Mouse (Mus musculus): Measurements from ENCODE around the gene Arhgef5. TPM values are rescaled to one million over a fixed set of nuclear protein-coding genes. Genes with fewer than 3 reads are reported as not detected.

The Arhgef5 gene
- polyA plus RNA-seq, 1 experiment from 2014 or later = 2.0 TPM

DNA sequence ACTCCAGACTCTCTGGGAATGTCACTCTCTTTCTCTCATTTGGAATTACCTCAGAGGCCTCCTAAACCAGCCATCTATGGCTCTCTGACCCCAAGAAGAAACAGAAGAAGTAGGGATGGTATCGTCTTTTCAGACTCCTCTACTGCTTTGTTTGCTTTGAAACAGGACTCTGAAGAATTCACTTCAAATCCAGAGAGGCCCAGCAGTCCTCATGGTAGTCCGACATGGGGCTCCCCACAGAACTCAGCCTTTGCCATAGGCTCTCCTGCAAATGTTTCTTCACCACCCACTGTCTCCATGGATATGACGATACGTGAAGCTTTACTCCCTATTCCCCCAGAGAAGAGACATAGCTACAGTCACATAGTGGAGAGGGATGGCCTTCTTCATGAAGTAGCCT, 8.7 kb downstream of the Arhgef5 start:
- no peak overlapping the region for H3K4me3 ChIP-seq (replicated peaks; ENCODE audit: low read length)
- 84% methylated on average over 4 of the region's 4 CpGs for WGBS
- H3K36me3 ChIP-seq (replicated peaks; ENCODE audit: control insufficient read depth, insufficient read depth) = no peaks in the 10 kb centered on the region
- H3K4me2 ChIP-seq (replicated peaks) = no peak overlapping the region
- no peak overlapping the region for H3K27ac ChIP-seq
- DNase-seq (ENCODE audit: low spot score) (no peak), ATAC-seq (ENCODE audit: low FRiP score) (no peak)
- H3K4me1 ChIP-seq (replicated peaks; ENCODE audit: control insufficient read depth, insufficient read depth, low read length) = no peaks in the 10 kb centered on the region
- no peak overlapping the region for H3K9ac ChIP-seq
- no peaks in the 10 kb centered on the region for H3K27me3 ChIP-seq (ENCODE audit: control insufficient read depth, insufficient read depth, low read length)
- no peaks in the 10 kb centered on the region for H3K9me3 ChIP-seq (ENCODE audit: control insufficient read depth, low read length)

DNA sequence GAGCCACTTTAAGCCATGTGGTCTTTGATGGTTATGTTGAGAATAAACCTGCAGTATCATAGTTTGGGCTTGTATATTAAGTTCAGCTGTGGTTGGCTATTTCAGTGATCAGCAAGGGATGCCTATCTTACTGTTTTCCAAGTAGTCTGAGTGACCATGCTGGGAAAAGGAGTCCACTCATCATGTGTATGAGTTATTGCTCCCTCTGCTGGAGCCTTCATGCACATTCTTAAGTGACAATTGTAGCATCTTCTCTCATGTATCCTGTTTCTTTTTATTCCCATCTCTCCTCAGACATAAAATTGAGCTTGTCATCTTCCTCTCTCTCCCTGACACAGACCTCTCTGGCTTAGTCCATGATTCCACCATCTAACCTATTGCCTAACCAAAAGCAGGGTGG, 12.9 kb downstream of the Arhgef5 start:
- Histone ChIP-seq H3K27ac (no peak overlapping the region), H3K27me3 (ENCODE audit: control insufficient read depth, insufficient read depth, low read length) (no peaks in the 10 kb centered on the region), H3K4me1 (replicated peaks; ENCODE audit: control insufficient read depth, insufficient read depth, low read length) (no peaks in the 10 kb centered on the region), H3K9me3 (ENCODE audit: control insufficient read depth, low read length) (no peaks in the 10 kb centered on the region), H3K9ac (no peak overlapping the region), H3K36me3 (replicated peaks; ENCODE audit: control insufficient read depth, insufficient read depth) (no peaks in the 10 kb centered on the region), H3K4me3 (replicated peaks; ENCODE audit: low read length) (no peak overlapping the region), H3K4me2 (replicated peaks) (no peak overlapping the region)
- ATAC-seq (ENCODE audit: low FRiP score) (no peak), DNase-seq (ENCODE audit: low spot score) (no peak)

DNA sequence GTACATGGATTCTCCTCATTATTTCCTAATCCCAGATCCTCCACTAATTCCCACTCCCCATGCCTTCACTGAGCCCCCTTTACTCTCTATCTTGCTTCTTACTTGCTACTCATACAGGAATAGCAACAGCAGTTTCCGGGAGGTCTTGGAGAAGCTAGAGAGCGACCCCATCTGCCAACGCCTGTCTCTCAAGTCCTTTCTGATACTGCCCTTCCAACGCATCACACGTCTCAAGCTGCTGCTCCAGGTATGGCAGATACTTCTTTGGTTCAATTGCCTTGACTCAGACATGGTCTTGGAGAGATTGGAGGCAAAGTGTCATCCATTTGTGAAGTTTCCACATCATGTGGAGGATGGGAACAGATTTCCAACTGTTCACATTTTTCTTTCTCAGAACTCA, 15.1 kb downstream of the Arhgef5 start:
- no peak overlapping the region for H3K4me3 ChIP-seq (replicated peaks; ENCODE audit: low read length)
- H3K9me3 ChIP-seq (ENCODE audit: control insufficient read depth, low read length) = no peaks in the 10 kb centered on the region
- H3K9ac ChIP-seq = no peak overlapping the region
- H3K4me2 ChIP-seq (replicated peaks) = no peak overlapping the region
- H3K27ac ChIP-seq = no peak overlapping the region
- 93% methylated on average over 5 of the region's 5 CpGs for WGBS
- H3K36me3 ChIP-seq (replicated peaks; ENCODE audit: control insufficient read depth, insufficient read depth) = no peaks in the 10 kb centered on the region
- no peak for ATAC-seq (ENCODE audit: low FRiP score)
- no peaks in the 10 kb centered on the region for H3K27me3 ChIP-seq (ENCODE audit: control insufficient read depth, insufficient read depth, low read length)
- H3K4me1 ChIP-seq (replicated peaks; ENCODE audit: control insufficient read depth, insufficient read depth, low read length) = no peaks in the 10 kb centered on the region
- no peak for DNase-seq (ENCODE audit: low spot score)

DNA sequence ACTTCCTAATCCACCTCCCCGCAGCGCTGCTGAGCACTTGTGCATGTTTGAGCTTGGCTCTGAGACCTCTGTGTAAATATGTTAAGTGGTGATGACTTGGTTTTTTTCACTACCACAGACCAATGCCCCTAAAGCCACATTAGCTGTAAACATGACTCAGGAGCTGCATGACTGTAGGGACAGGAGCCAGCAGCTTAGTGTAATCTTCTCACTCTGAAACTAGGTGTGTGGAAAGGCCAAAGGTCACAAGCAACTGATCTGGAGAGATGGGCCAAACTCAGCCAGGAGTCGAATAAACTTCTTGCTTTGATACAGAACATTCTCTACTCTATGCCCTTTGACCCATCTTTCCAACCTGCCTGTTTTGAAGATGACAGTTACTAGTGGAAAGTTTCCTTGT, 26.7 kb downstream of the Arhgef5 start:
- Histone ChIP-seq H3K9ac (no peak overlapping the region), H3K27me3 (ENCODE audit: control insufficient read depth, insufficient read depth, low read length) (no peaks in the 10 kb centered on the region), H3K4me3 (replicated peaks; ENCODE audit: low read length) (no peak overlapping the region), H3K9me3 (ENCODE audit: control insufficient read depth, low read length) (no peaks in the 10 kb centered on the region), H3K27ac (no peak overlapping the region), H3K4me2 (replicated peaks) (no peak overlapping the region), H3K36me3 (replicated peaks; ENCODE audit: control insufficient read depth, insufficient read depth) (no peaks in the 10 kb centered on the region), H3K4me1 (replicated peaks; ENCODE audit: control insufficient read depth, insufficient read depth, low read length) (0 out of 2 replicates have a peak, but pooled peaks cover 4% of the 10 kb centered on the region)
- ATAC-seq (ENCODE audit: low FRiP score) (no peak), DNase-seq (ENCODE audit: low spot score) (no peak)
- 86% methylated on average over 3 of the region's 3 CpGs for WGBS

DNA sequence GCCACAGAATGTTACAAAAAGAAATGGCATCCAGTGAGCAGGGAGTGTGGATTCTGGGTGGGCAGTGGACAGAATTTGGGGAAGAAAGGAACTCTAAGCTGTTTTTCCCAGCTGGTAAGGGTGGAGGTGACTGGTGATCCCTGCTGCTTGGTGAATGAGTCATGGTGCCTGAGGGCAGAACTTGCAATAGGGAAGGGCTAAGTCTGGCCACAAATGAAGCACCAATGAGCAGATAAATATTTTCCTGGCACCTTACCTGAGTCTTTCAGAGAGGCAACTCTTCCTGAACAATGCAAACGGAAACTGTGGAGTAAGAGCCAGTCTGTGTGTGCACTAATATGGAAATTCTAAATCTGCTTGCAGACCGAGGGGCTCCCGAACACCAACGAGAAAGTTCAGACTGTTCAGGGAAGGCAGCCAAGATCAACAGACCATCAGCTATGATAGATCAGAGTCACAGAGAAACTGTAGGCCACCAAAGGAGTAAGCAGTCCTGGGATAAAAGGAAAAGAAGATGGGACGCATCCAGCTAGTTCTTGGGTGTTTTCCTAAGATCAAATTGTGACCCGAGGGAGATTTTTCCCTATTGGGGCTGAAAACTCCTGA, 27.2 kb downstream of the Arhgef5 start:
- no peaks in the 10 kb centered on the region for H3K27me3 ChIP-seq (ENCODE audit: control insufficient read depth, insufficient read depth, low read length)
- 74% methylated on average over 6 of the region's 6 CpGs for WGBS
- H3K4me3 ChIP-seq (replicated peaks; ENCODE audit: low read length) = no peak overlapping the region
- ATAC-seq (ENCODE audit: low FRiP score) (no peak), DNase-seq (ENCODE audit: low spot score) (no peak)
- no peak overlapping the region for H3K27ac ChIP-seq
- H3K9ac ChIP-seq = no peak overlapping the region
- 0 out of 2 replicates have a peak, but pooled peaks cover 4% of the 10 kb centered on the region for H3K4me1 ChIP-seq (replicated peaks; ENCODE audit: control insufficient read depth, insufficient read depth, low read length)
- H3K4me2 ChIP-seq (replicated peaks) = no peak overlapping the region
- H3K36me3 ChIP-seq (replicated peaks; ENCODE audit: control insufficient read depth, insufficient read depth) = no peaks in the 10 kb centered on the region
- H3K9me3 ChIP-seq (ENCODE audit: control insufficient read depth, low read length) = no peaks in the 10 kb centered on the region

DNA sequence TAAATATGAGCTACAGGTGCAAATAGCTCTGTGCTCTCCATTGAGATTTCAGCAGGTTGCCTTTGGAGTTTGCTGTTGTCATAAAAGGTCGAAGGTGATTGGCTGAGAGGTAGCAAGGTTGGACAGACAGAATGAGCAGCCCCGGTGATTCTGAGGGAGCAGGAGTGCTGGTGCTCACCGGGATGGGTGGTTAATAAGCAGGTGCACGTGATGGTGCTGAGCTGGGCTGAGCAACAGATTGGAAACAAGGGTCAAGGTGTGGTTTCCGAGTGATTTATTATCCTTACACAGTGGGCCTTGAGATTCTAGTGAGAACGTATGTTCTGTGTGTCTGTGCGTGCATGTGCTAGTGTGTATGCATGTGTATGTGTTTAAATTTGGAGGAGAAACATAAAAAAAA, 27.8 kb downstream of the Arhgef5 start:
- Histone ChIP-seq H3K27ac (no peak overlapping the region), H3K4me3 (replicated peaks; ENCODE audit: low read length) (no peak overlapping the region), H3K36me3 (replicated peaks; ENCODE audit: control insufficient read depth, insufficient read depth) (no peaks in the 10 kb centered on the region), H3K27me3 (ENCODE audit: control insufficient read depth, insufficient read depth, low read length) (no peaks in the 10 kb centered on the region), H3K4me1 (replicated peaks; ENCODE audit: control insufficient read depth, insufficient read depth, low read length) (0 out of 2 replicates have a peak, but pooled peaks cover 4% of the 10 kb centered on the region), H3K9ac (no peak overlapping the region), H3K9me3 (ENCODE audit: control insufficient read depth, low read length) (no peaks in the 10 kb centered on the region), H3K4me2 (replicated peaks) (no peak overlapping the region)
- ATAC-seq (ENCODE audit: low FRiP score) (no peak), DNase-seq (ENCODE audit: low spot score) (no peak)
- WGBS = 77% methylated on average over 7 of the region's 7 CpGs

DNA sequence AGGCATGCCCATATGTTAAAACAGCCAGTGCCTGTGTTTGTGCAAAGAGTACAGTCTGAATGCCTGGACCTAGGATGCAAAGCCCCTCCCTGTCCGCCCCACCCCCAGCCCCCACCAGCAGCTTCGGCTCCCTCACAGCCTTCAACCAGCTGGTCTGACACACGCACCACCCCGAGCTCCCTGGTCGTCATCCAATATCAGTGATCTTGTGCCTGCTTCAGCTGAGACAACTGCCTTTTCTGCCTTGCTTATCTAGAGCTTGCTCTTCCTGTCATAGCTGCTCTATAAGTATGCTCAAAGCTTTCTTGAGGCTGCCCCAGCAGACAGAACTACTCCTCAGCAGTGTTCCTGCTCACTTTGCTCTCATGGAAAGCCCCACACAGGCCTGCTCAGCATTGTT, 30.5 kb downstream of the Arhgef5 start:
- H3K9me3 ChIP-seq (ENCODE audit: control insufficient read depth, low read length) = no peaks in the 10 kb centered on the region
- H3K36me3 ChIP-seq (replicated peaks; ENCODE audit: control insufficient read depth, insufficient read depth) = no peaks in the 10 kb centered on the region
- H3K4me1 ChIP-seq (replicated peaks; ENCODE audit: control insufficient read depth, insufficient read depth, low read length) = 0 out of 2 replicates have a peak, but pooled peaks cover 4% of the 10 kb centered on the region
- 49% methylated on average over 5 of the region's 5 CpGs for WGBS
- no peak overlapping the region for H3K27ac ChIP-seq
- no peak overlapping the region for H3K9ac ChIP-seq
- DNase-seq (ENCODE audit: low spot score) (no peak), ATAC-seq (ENCODE audit: low FRiP score) (no peak)
- no peak overlapping the region for H3K4me2 ChIP-seq (replicated peaks)
- no peaks in the 10 kb centered on the region for H3K27me3 ChIP-seq (ENCODE audit: control insufficient read depth, insufficient read depth, low read length)
- H3K4me3 ChIP-seq (replicated peaks; ENCODE audit: low read length) = no peak overlapping the region

DNA sequence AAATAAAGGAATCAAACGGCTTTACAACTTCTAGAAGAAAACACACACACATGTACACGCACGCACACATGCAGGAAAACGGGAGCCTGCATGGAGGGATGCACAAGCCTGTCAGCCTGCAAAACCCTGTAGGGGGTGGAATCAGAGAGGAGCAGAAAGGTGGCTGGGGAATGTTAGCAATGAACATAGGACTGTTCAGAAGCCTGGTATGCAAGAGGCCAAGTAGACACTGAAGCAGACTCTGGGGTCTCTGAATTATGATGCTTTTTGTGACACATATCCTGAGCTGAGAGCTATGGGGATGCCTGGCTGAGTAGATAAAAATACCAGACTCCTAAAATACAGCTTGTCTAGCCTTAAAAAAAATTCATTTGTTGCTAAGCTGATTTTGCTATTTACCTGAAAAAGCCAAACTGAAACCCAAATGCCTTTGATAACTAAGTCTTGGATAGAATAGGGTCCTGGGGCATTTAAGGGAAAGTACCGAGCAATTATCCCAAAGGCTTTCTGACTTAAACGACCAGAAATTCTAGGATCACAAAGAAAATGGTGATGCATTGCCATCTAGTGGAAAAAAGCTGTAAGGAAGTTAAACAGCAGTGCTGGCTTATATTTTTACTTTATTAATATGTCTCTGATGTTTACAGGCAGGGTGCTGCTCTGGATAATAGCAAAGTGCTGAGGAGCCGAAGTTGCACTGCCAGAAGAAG, 31.6 kb downstream of the Arhgef5 start:
- 0 out of 2 replicates have a peak overlapping the region, but pooled peaks have one; percentile 21 for H3K4me2 ChIP-seq (replicated peaks)
- H3K9me3 ChIP-seq (ENCODE audit: control insufficient read depth, low read length) = no peaks in the 10 kb centered on the region
- no peak overlapping the region for H3K4me3 ChIP-seq (replicated peaks; ENCODE audit: low read length)
- 0 out of 2 replicates have a peak, but pooled peaks cover 4% of the 10 kb centered on the region for H3K4me1 ChIP-seq (replicated peaks; ENCODE audit: control insufficient read depth, insufficient read depth, low read length)
- H3K27ac ChIP-seq = no peak overlapping the region
- 39% methylated on average over 7 of the region's 7 CpGs for WGBS
- ATAC-seq (ENCODE audit: low FRiP score) (peak; percentile 60), DNase-seq (ENCODE audit: low spot score) (peak; percentile 87)
- H3K27me3 ChIP-seq (ENCODE audit: control insufficient read depth, insufficient read depth, low read length) = no peaks in the 10 kb centered on the region
- H3K9ac ChIP-seq = 0 out of 2 replicates have a peak overlapping the region, but pooled peaks have one; percentile 16
- H3K36me3 ChIP-seq (replicated peaks; ENCODE audit: control insufficient read depth, insufficient read depth) = no peaks in the 10 kb centered on the region

DNA sequence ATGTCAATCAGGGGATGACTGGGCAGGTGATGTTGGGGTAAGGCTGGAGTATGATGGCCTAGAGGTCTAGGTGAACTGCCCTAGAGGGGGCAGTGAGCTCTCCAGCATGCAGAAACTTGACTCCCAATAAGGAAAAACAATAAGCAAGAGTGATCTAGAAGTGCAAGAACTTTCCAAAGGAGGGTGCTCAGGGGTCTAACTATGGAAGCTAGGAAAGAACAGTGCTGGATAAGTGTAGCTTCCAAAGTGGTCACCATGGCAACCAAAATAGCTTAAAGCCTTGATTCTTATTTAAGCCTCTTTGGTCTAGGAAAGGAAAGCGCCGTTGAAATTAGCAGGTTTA, 32.1 kb downstream of the Arhgef5 start:
- 25% methylated on average over 2 of the region's 2 CpGs for WGBS
- Histone ChIP-seq H3K27me3 (ENCODE audit: control insufficient read depth, insufficient read depth, low read length) (no peaks in the 10 kb centered on the region), H3K27ac (no peak overlapping the region), H3K4me2 (replicated peaks) (no peak overlapping the region), H3K9me3 (ENCODE audit: control insufficient read depth, low read length) (no peaks in the 10 kb centered on the region), H3K4me3 (replicated peaks; ENCODE audit: low read length) (no peak overlapping the region), H3K36me3 (replicated peaks; ENCODE audit: control insufficient read depth, insufficient read depth) (no peaks in the 10 kb centered on the region), H3K9ac (no peak overlapping the region), H3K4me1 (replicated peaks; ENCODE audit: control insufficient read depth, insufficient read depth, low read length) (0 out of 2 replicates have a peak, but pooled peaks cover 4% of the 10 kb centered on the region)
- peak; percentile 57 for ATAC-seq (ENCODE audit: low FRiP score)
- DNase-seq (ENCODE audit: low spot score) = no peak
